Mouse (Mus musculus): Measurements from ENCODE around the gene Pank2.
A peak's percentile ranks its signal among the peaks of the same experiment; 100 is the strongest.
"Not testable (repeated sequence)": the region's sequence is repeated elsewhere in the genome, so short reads cannot be mapped to it uniquely, and the experiment has no call there.

The Pank2 gene

GRCm38 (mm10) chr2:131262213-131262672 lies at the start of gene Pank2:
Pank2 (plus strand) TSS chr2:131262495.
- peak; percentile 96 to 98 for DNase-seq (ENCODE audit: low spot score in 2 of 2)

DNA sequence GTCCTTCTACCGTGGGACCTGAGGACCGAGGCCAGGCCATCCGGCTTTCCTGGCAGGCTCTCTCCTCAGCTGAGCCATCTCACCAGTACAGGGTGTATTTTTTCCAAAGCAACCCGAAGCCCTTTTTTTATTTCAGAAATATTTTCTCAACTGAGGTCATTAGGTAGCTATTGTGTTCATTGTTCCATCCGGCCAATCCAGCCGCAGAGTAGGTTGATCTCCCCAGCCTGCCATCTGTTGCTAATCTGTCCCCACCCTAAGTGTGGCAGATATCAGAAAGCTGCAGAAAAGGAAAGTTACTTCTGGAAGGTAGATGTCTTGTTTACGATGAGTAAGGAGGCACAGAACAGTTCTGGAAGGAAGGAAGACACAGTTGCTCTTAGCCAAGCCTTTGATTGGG lies 48.5 kb upstream of the Pank2 start:
- DNase-seq (ENCODE audit: low spot score in 2 of 2), result no peak

DNA sequence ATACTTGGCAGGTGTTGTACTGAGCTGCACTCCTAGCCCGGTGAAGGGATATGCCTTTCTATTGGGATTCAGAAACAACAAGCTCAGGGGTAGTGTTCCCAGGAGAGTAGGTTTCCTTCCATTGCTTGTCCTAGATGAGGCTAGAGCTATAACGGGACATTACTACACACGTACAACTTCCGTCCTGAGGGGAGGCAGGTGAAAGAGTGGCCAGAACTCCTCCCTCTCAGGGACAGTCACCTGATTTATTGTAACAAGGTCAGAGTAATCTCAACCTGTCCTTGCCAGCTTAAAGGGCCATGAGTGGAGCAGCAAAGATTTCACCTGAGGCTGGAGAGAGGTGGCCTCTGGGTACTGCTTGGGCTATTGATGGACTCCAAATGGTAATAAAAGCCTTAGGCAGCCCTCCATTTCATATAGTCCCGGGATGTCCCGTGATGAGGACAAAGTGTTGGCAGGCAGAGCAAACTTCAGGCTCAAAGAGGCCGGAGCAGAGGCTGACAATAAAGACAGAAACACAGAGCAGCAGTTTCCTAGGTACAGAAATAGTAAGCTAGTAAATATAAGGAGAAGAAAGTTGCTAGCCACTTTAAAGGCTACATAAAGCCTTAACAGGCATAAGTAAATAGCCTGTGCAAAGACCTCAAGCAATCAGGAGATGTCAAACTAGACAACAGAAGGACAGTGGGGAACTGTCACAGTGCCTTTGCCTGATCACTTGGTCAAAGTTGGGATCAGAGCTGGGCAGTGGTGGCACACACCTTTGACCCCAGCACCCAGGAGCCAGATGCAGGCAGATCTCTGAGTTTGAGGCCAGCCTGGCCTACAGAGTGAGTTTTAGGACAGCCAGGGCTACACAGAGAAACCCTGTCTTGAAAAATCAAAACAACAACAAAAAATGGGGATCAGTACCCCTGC lies 46.1 kb upstream of the Pank2 start:
- no peak for DNase-seq (ENCODE audit: low spot score in 2 of 2)

GRCm38 (mm10) chr2:131220030-131220429 lies 42.3 kb upstream of the Pank2 start:
- DNase-seq (ENCODE audit: low spot score in 2 of 2), result no peak

DNA sequence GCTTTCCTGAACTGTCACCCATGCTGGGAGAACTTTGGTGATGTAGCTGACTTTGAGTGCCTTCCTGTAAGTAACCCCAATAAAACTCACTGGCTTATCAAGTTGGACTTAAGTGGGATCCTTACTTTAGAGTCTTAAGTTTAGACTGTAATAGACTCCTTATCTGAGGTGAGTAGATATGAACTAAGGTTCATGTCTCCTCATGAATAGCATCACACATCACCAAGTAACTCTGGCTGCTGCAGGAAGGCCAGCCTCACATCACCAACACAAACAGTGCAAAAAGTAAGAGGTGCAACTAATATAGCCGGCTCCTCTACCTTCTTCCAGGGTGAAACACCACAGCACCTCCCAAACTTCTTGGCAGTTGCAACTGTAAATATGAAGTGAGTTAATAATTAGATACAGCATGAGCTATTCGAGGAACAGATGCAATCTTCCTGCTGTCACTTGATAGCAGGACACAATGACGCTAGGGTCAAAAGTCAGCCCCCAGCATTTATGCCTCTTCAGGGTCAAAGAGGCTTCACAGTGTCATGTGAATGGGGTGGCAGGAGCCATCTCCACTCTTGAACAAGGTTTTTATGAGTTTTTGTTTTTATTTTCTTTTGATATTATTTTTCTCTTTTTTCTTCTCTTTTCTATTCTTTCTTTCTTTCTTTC lies 40.3 kb upstream of the Pank2 start:
- DNase-seq (ENCODE audit: low spot score in 2 of 2), result no peak

DNA sequence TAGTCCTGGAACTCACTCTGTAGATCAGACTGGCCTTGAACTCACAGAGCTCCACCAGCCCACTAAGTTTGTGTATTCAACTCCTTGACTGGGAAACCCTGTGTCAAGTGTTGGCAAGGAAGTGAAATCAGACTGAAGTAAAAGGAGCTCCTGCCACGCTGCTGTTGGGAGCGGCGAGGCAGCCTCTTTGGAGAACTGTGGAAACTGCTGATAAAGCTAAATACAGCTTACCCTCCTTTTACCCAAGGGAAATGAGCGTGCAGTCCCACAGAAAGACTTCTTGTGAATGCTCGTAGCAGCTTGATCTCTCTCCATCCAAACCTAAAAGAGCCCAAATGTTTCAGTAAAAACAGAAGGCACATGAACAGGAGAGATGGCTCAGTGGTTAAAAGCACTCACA lies 39.7 kb upstream of the Pank2 start:
- no peak for DNase-seq (ENCODE audit: low spot score in 2 of 2)

DNA sequence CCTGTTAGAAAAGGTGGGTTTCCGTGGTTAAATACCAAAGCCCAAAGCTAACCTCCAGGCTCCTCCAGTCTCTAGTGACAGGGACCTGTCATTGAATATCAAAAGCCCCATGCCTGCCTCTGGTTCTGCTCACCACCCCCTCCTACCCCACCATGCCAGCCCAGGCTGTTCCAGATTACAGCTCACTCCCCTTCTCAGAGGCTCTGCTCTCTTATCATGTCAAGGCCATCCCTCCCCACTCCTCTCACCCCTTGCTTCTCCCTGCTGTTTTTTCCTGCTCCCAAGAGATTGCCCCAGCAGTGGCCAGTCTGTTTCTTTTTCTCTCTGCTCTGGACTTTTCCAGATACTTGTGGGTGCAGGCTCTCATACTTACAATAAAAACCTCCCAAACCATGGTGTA lies 38.7 kb upstream of the Pank2 start:
- no peak for DNase-seq (ENCODE audit: low spot score in 2 of 2)

- no peak for DNase-seq (ENCODE audit: low spot score in 2 of 2)
These were observed 37.1 kb upstream of the Pank2 start for GRCm38 (mm10) chr2:131225178-131225577.

GRCm38 (mm10) chr2:131226669-131227068 lies 35.6 kb upstream of the Pank2 start:
- not testable (repeated sequence) for DNase-seq (ENCODE audit: low spot score in 2 of 2)

DNA sequence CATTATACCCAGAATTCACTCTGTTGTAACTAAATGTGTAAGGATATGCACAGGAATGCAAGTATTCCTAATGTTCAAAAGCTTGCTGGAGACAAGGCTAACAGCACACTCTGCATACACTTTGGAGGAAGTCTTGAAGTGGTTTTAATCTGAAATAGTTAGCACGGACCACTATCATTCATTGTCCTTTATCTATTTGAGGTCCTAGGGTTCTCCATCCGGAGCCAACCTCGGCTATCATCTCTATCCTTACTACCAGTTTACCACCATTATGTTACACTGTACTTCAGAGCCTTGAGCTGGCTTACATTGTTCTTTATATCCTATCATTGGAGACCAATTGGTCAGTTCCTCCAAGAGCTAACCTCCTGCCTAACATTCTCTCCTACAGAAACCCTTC lies 35.1 kb upstream of the Pank2 start:
- no peak for DNase-seq (ENCODE audit: low spot score in 2 of 2)

GRCm38 (mm10) chr2:131232558-131232957 lies 29.7 kb upstream of the Pank2 start:
- DNase-seq (ENCODE audit: low spot score in 2 of 2), result no peak

DNA sequence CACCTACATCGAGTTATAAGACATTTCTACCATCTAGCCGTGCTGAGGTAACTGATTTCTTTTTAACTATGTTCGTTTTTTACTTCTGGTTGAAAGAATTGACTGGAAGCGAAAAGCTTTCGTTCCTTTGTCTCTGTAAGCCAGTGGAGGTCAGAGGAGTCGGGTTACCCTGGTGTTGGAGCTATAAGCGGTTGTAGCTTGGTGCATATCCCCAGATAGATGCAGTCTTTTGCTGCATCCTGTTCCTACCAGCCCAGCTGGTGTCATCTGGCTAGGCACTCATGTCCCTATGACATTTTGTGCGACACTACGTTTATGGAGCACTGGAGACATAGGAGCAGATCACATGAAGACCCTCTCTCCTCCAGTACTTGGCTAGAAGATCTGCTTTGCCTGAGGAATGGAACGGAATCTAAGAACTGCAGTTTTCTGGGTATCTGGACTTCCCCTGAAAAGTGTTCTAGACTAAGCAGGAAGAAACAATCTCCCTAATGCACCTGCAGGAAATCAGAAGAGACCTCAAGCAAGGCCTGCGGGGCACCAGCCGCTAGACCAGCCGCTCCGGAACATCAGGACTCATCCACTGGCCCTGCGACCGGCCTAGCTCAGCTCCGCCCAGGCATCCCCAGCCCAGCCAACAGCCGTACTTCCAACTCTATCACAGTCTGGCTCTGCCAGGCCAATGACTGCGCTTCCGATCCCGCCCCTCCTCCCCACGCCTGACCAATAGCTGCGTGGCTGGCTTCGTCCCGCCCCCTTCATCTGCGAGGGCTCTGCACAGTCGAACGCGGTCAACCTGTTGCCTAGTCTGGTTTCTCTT lies 28.8 kb upstream of the Pank2 start, which contains the start of gene Mavs:
Mavs (plus strand) TSS at position 757 of the 820 bp plus-strand sequence.
- DNase-seq (ENCODE audit: low spot score in 2 of 2), result peak; percentile 82 to 94

- DNase-seq (ENCODE audit: low spot score in 2 of 2), result no peak
These were observed 28.1 kb upstream of the Pank2 start for GRCm38 (mm10) chr2:131234127-131234650.

- no peak for DNase-seq (ENCODE audit: low spot score in 2 of 2)
These were observed 27.2 kb upstream of the Pank2 start for GRCm38 (mm10) chr2:131234970-131235635.

DNA sequence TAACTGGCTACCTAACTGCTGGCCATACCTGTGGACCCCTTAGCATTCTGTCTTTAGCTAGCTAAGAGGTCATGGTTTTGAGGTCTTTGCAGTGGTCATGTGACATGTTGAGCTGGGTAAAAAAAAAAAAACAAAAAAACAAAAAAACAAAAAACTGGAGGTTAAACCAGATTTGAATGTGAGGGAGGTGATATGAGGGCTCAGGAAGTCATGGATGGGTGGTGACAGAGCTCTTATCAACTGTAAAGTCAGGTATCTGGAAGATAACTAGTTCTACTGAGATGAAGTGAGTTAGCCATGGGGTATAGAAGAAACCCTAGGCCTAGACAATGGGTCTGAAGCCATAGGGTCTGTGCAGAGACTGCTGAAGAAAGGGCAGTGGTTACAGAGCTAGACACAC lies 20.1 kb upstream of the Pank2 start:
- DNase-seq (ENCODE audit: low spot score in 2 of 2), result no peak

DNA sequence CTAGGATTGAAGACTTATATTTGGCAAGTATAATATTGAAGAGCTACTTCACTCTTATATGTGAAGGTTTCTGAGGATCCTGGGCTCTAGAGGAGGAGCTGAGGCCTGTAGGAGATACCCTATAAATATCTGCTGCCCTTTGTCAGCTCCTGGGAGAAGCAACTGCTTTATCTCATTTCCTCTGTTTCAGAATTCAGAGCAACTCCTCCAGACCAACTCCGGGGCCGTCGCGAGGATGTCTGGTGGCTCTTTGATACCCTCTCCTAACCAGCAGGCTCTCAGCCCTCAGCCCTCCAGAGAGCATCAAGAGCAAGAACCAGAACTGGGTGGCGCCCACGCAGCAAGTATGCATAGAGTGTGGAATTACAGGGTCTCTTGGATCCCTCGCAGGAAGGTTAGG lies 19.4 kb upstream of the Pank2 start:
- no peak for DNase-seq (ENCODE audit: low spot score in 2 of 2)

DNA sequence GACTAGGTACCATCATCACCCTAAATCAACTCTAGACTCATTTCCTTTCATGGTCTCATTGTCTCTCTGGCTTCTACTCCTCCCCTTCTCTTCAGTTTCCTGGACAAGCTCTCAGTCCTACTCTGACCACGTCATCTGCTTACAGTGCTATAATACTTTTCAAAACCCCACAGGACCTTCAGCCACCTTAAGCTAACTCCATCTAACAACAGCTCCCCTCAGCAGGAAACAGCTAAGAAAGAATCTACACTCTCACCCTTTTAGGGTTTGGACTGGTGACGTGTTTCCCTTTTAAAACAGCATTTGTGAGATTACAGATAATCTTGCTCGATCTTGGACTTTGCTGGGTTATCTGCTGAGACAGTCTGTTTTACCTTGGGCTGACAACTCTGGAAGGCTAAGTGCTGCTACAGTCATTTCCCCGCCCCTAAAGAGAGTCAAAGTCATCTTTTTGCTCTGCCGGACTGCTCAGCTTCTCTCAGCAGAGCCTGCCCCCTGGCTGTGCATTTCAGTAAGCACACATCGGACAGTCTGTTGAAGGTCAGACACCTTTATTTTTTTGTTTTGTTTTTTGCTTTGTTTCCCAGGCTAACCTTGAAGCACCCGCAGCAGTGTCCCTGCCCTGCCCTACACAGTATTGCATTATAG lies 8.5 kb upstream of the Pank2 start:
- DNase-seq (ENCODE audit: low spot score in 2 of 2), result peak in 1 of 2 experiments; percentile 11

GRCm38 (mm10) chr2:131254329-131254713 lies 8.0 kb upstream of the Pank2 start:
- DNase-seq (ENCODE audit: low spot score in 2 of 2), result no peak

- no peak for DNase-seq (ENCODE audit: low spot score in 2 of 2)
These were observed 6.6 kb upstream of the Pank2 start for GRCm38 (mm10) chr2:131255738-131256137.

- DNase-seq (ENCODE audit: low spot score in 2 of 2), result no peak
These were observed 3.6 kb upstream of the Pank2 start for GRCm38 (mm10) chr2:131258693-131259092.

All from left cerebral cortex, adult 9 months (tissue).